Mouse (Mus musculus): ENCODE results near the gene Kif6.

GRCm38 (mm10) chr17:49627011-49627794 is 12.3 kb downstream of the Kif6 start:
- TF ChIP-seq CTCF (IDR thresholded peaks at IDR 0.05) (no peak), POLR2A (IDR thresholded peaks at IDR 0.05; ENCODE audit: insufficient read depth, low read depth, low read length) (no peak), EP300 (IDR thresholded peaks at IDR 0.05; ENCODE audit: insufficient read depth, low read depth, low read length) (0 out of 2 replicates have a peak, but pooled peaks have one; percentile 39)

All from heart, adult 2 months (tissue).